Mouse (Mus musculus) R1 (cell line): ENCODE measurements around the gene Zranb3.
"Not testable (repeated sequence)": the region's sequence is repeated elsewhere in the genome, so short reads cannot be mapped to it uniquely, and the experiment has no call there.

ENCODE experiments used
- DNase-seq: peaks from one replicate; pipeline ENCODE4 v3.0.0-alpha.2; 2018; ENCODE audit warnings: low read depth, low spot score

Zranb3 gene

GRCm38 (mm10) chr1:128102641-128103461 is at the start of gene Zranb3, which contains the start of gene R3hdm1:
Zranb3 (minus strand) TSS chr1:128103047.
R3hdm1 (plus strand) TSS chr1:128103301.
- DNase-seq = peak; percentile 100

GRCm38 (mm10) chr1:128141737-128142136 is 38.9 kb upstream of the Zranb3 start:
- DNase-seq = peak; percentile 14

- peak; percentile 10 for DNase-seq
Measured at GRCm38 (mm10) chr1:128141039-128141438, 38.2 kb upstream of the Zranb3 start.

GRCm38 (mm10) chr1:128136222-128136621 is 33.4 kb upstream of the Zranb3 start:
- not testable (repeated sequence) for DNase-seq

GRCm38 (mm10) chr1:128120913-128121627 is 18.2 kb upstream of the Zranb3 start:
- no peak for DNase-seq

GRCm38 (mm10) chr1:128103520-128104088 is 757 bp upstream of the Zranb3 start:
- DNase-seq = peak; percentile 50

- DNase-seq = no peak
Measured at GRCm38 (mm10) chr1:128102251-128102640, 601 bp downstream of the Zranb3 start.

GRCm38 (mm10) chr1:128098309-128098708 is 4.5 kb downstream of the Zranb3 start:
- DNase-seq = no peak

- peak; percentile 79 for DNase-seq
Measured at GRCm38 (mm10) chr1:128094686-128095085, 8.2 kb downstream of the Zranb3 start.

- DNase-seq = peak; percentile 41
Measured at GRCm38 (mm10) chr1:128082800-128083199, 20.0 kb downstream of the Zranb3 start.

GRCm38 (mm10) chr1:128081873-128082272 is 21.0 kb downstream of the Zranb3 start:
- no peak for DNase-seq

GRCm38 (mm10) chr1:128080936-128081696 is 21.7 kb downstream of the Zranb3 start:
- no peak for DNase-seq

GRCm38 (mm10) chr1:128078646-128079045 is 24.2 kb downstream of the Zranb3 start:
- no peak for DNase-seq

GRCm38 (mm10) chr1:128077788-128078187 is 25.1 kb downstream of the Zranb3 start:
- DNase-seq = no peak

- no peak for DNase-seq
Measured at GRCm38 (mm10) chr1:128076791-128077479, 25.9 kb downstream of the Zranb3 start.

- no peak for DNase-seq
Measured at GRCm38 (mm10) chr1:128073051-128073450, 29.8 kb downstream of the Zranb3 start.

- DNase-seq = no peak
Measured at GRCm38 (mm10) chr1:128070003-128070402, 32.8 kb downstream of the Zranb3 start.

- DNase-seq = no peak
Measured at GRCm38 (mm10) chr1:128068945-128069397, 33.9 kb downstream of the Zranb3 start.

GRCm38 (mm10) chr1:128064716-128065115 is 38.1 kb downstream of the Zranb3 start:
- DNase-seq = no peak

- DNase-seq = no peak
Measured at GRCm38 (mm10) chr1:128062167-128062566, 40.7 kb downstream of the Zranb3 start.

GRCm38 (mm10) chr1:128061401-128061800 is 41.4 kb downstream of the Zranb3 start:
- no peak for DNase-seq
